Mouse (Mus musculus) monocyte, adult 5-6 weeks (primary cell): ENCODE data around the gene Bdp1. TPM values are rescaled to one million over a fixed set of nuclear protein-coding genes. Genes with fewer than 3 reads are reported as not detected.

Experiments
- ATAC-seq: fragments of 153-309, 156-312 bp; replicated peaks from 2 replicates; pipeline ENCODE4 v1.8.0; 2017; ENCODE audit warnings: mild to moderate bottlenecking; ENCODE audit not compliant: low TSS enrichment, insufficient number of reproducible peaks, severe bottlenecking, poor library complexity, low FRiP score
- total RNA-seq: library from RNA; stranded (forward); fragments of 200-1000, 200-491, 200-594 nt; gene quantifications from 3 replicates; pipeline ENCODE4 v1.2.3, GENCODE M21; 2017

Bdp1 gene
- total RNA-seq, 1 experiment from 2014 or later, result 51.2 TPM

GRCm38 (mm10) chr13:100014906-100015895 is 88.7 kb downstream of the Bdp1 start, which contains the start of gene Mccc2:
Gene Mccc2 (minus strand): TSS chr13:100015639.
- peak; percentile 97 for ATAC-seq

DNA sequence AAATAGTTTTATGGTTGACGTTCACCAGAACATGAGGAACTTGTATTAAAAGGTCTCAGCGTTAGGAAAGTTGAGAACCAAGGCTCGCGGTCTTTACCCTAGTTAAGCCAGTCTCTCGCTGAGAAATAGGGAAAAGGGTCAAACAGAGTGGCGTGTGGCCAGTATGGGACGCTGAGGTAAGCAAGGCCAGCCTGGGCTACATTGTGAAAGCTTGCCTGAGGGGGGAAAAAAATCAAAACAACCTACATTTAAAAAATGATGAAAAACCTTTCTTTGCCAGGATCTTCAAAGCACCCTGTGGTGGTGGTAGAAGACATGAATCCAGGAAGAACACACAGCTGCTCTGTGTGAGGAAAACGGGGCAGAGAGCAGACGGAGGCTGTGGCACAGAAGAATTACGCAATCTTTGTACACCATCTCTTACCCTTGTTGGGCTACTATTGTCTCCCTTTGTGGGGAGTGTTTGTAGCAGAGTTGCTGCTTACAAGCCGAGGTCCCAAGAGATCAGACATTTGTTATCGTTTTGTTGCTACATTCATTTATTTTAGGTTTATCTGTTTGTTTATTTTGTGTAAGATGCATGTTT is 97.9 kb downstream of the Bdp1 start:
- ATAC-seq, result no peak

DNA sequence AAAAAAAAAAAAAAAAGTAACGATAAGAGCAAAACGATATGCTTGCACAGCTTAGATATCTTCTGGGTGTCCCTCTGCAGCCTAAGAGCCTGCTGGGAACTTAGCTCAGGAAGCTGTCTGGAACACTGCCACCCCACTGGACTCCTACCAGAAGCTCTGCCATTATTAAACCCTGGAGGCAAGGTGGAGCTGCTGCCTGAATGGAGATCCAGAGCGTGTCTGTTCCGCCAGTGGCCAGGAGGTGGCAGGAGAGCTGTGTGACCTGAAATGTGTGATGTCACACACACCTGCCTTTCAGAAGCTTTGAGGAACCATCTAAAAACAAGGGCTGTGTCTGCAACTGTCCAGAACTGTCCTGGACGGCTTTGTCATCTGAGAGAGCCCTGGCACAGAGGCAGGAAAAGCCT is 102.1 kb downstream of the Bdp1 start:
- peak; percentile 90 for ATAC-seq

DNA sequence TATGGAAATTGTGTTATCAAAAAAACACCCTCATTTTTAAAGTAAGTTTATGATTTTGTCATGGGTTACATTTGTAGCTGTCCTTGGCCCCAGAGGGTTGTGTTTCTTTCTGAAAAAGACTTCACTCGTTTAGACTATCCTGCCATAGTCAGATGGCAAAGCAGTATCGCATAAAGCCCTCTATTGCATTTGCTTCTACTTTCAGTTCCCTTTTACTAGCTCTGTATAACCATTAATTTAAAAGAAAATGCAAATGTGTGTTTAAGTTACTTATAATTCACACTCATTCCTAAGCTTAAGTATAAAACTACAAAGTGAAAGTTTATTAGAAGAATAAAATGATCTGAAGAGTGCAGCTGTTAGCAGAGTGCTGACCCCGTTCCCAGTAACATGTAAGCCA is 104.8 kb downstream of the Bdp1 start:
- no peak for ATAC-seq

DNA sequence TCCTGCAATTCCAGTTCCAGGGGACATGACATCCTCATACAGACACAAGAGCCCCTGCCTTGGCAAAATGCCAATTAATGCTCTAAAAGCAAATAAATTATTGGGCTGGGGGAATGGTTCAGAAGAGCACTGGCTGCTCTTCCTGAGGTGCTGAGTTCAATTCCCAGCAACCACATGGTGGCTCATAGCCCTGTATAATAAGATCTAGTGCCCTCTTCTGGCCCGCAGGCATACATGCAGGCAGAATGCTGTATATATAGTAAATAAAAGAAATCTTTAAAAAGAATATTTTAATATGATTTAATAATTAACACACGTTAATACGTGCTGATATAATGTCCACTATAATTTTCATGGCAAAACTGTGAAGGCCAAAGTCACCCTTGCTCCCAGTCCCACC is 105.8 kb downstream of the Bdp1 start:
- no peak for ATAC-seq

DNA sequence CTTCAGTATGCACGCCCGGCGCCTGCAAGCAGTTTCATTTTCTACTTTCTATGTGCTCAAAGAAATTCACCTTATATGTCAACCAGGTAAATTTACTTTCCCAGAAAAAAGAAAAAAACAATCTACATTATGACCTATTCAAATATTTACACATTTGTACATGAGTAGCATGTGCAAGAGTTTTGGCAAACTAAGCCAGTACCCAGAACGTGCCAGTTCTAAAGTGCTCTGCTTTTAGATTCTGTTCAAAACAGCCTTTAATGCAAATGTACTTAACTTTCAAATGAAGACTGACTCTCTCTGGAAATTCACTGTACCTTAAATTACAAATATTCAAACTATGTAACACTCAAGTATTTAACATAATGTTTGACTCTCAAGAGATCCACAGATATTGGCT is 114.3 kb downstream of the Bdp1 start:
- no peak for ATAC-seq

GRCm38 (mm10) chr13:99983320-99983719 is 120.5 kb downstream of the Bdp1 start:
- ATAC-seq, result no peak

- ATAC-seq, result no peak
Observed at GRCm38 (mm10) chr13:99979406-99979805, 124.5 kb downstream of the Bdp1 start.

DNA sequence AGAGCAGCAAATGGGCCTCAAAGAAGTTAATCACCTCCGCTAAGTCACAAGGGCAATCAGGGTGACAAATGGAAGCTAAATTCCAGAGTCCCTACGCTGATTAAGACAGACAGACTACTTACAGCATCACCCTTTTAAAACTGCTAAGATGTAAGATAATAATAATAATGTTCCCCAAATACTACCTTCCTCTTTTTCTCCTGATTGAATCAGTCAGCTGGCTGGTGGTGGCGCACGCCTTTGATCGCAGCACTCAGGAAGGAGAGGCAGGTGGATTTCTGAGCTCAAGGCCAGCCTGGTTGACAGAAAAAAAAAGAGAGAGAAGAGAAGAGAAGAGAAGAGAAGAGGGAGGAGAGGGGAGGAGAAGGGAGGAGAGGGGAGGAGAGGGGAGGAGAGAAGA is 133.8 kb downstream of the Bdp1 start:
- 0 out of 2 replicates have a peak, but pooled peaks have one; percentile 36 for ATAC-seq

Other genes with a start within 250 kb of the Bdp1 start
- gene Cartpt, start 203.0 kb downstream of the Bdp1 start, total RNA-seq, result not detected in 3 replicates
- gene Mccc2, start 88.4 kb downstream of the Bdp1 start, total RNA-seq, result 20.6 to 46.9 TPM (median 27.7 TPM) in 3 replicates
- 2.4 TPM in 1 of 3 replicates, not detected in the others for gene Serf1, start 3.9 kb upstream of the Bdp1 start, total RNA-seq
- gene Smn1, start 20.8 kb upstream of the Bdp1 start, total RNA-seq, result 31.8 to 46.9 TPM (median 41.1 TPM) in 3 replicates
- 90.1 to 116 TPM (median 91.1 TPM) in 3 replicates for gene Naip2, start 98.0 kb upstream of the Bdp1 start, total RNA-seq
- 103 to 115 TPM (median 107 TPM) in 3 replicates for gene Naip5, start 142.3 kb upstream of the Bdp1 start, total RNA-seq
- 73.6 to 76.8 TPM (median 74.1 TPM) in 3 replicates for gene Naip6, start 213.6 kb upstream of the Bdp1 start, total RNA-seq